Comparison of ENCODE assay signal across 20 mouse cellular contexts in the genomic region with DNA sequence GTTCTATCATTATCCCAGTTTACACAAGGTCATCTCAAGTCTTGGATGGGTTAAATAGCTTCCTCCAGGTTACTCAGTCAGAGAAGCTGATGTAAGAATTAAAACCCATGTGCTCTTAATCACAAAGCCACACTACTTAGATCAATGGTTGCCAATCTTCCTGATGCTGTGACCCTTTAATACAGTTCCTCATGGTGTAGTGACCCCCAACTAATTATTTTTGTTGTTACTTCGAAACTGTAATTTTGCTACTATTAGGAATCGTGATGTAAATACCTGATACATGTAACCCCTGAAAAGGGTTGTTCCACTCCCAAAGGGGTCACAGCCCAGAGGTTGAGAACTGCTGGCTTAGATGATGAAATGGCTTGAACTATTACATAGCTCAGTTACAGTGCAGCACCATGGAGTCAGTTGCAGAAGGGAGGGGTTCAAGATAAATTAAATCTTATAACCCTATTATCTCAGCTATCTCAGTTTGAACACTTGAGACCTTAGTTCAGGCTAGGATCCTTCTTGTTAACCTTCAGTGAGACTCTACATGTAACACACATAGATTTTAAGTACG. TPM values are rescaled to one million over a fixed set of nuclear protein-coding genes. Genes with fewer than 3 reads are reported as not detected.
DNase-seq lines count a peak whose midpoint lies in the region; ATAC-seq and TF ChIP-seq lines count a peak whose summit lies in the region.
"Had no signal": no experiment of that assay in that cellular context is flagged by ENCODE, and none has a peak within 500 bp of the region (broad histone marks: within the 10 kb centered on the region; RNA-seq: fewer than 3 reads in every experiment).

No protein-coding gene starts in this region.

- H3K36me3 ChIP-seq in kidney, postnatal 0 days (ENCODE audit: insufficient read depth, low read length) = no peaks in the 10 kb centered on the region
- H3K36me3 ChIP-seq in ES-Bruce4 (ENCODE audit: control insufficient read depth, insufficient read depth, low read length, poor library complexity, severe bottlenecking) = peaks cover 27% of the 10 kb centered on the region
- no peaks in the 10 kb centered on the region; the same call in 1 of the 2 replicates for H3K36me3 ChIP-seq in intestine, postnatal 0 days (ENCODE audit: control insufficient read depth, insufficient read depth)
- H3K36me3 ChIP-seq in liver, postnatal 0 days (replicated peaks; ENCODE audit: insufficient read depth, low read length) = no peaks in the 10 kb centered on the region
- H3K36me3 ChIP-seq in heart, embryonic 11.5 days (ENCODE audit: control insufficient read depth, insufficient read depth, low read length) = no peaks in the 10 kb centered on the region

- TF ChIP-seq POLR2A in ES-Bruce4 (IDR thresholded peaks at IDR 0.05; ENCODE audit: insufficient read depth, low read length) = no peak

- H3K9me3 ChIP-seq in kidney, postnatal 0 days (replicated peaks; ENCODE audit: low read length) = no peaks in the 10 kb centered on the region
- no peaks in the 10 kb centered on the region for H3K9me3 ChIP-seq in ES-Bruce4 (replicated peaks; ENCODE audit: control insufficient read depth, insufficient read depth, low read length, poor library complexity, severe bottlenecking)
- H3K9me3 ChIP-seq in intestine, postnatal 0 days (ENCODE audit: control insufficient read depth) = no peaks in the 10 kb centered on the region
- H3K9me3 ChIP-seq in liver, postnatal 0 days (ENCODE audit: low read length) = no peaks in the 10 kb centered on the region
- H3K9me3 ChIP-seq in heart, embryonic 11.5 days (replicated peaks; ENCODE audit: control insufficient read depth, low read length) = no peaks in the 10 kb centered on the region
- H3K9me3 ChIP-seq: forebrain, embryonic 13.5 days; hindbrain, embryonic 10.5 days; limb, embryonic 10.5 days had no signal

- peak overlapping the region; percentile 54; the same call in 1 of the 2 replicates for H3K4me3 ChIP-seq in kidney, postnatal 0 days (replicated peaks; ENCODE audit: low read depth, low read length)
- peak overlapping the region; percentile 27; the same call in 1 of the 2 replicates for H3K4me3 ChIP-seq in ES-Bruce4 (ENCODE audit: low read depth, low read length)
- no peak overlapping the region for H3K4me3 ChIP-seq in intestine, postnatal 0 days (ENCODE audit: low read depth, low read length)
- peak overlapping the region; percentile 50 for H3K4me3 ChIP-seq in liver, postnatal 0 days (ENCODE audit: low read depth, low read length)
- H3K4me3 ChIP-seq in heart, embryonic 11.5 days (ENCODE audit: low read depth, low read length) = no peak overlapping the region
- H3K4me3 ChIP-seq: forebrain, embryonic 13.5 days had no signal

- no peaks in the 10 kb centered on the region for H3K27me3 ChIP-seq in kidney, postnatal 0 days (ENCODE audit: insufficient read depth, low read length)
- H3K27me3 ChIP-seq in ES-Bruce4 (ENCODE audit: control insufficient read depth, insufficient read depth, low read length, poor library complexity, severe bottlenecking) = no peaks in the 10 kb centered on the region
- no peaks in the 10 kb centered on the region for H3K27me3 ChIP-seq in intestine, postnatal 0 days (replicated peaks; ENCODE audit: control insufficient read depth, insufficient read depth, low read length)
- H3K27me3 ChIP-seq in liver, postnatal 0 days (ENCODE audit: insufficient read depth, low read length) = no peaks in the 10 kb centered on the region
- no peaks in the 10 kb centered on the region for H3K27me3 ChIP-seq in heart, embryonic 11.5 days (ENCODE audit: control insufficient read depth, insufficient read depth, low read length)
- H3K27me3 ChIP-seq: forebrain, embryonic 13.5 days had no signal

- no peak for TF ChIP-seq EP300 in ES-Bruce4 (IDR thresholded peaks at IDR 0.05; ENCODE audit: insufficient read depth, low read depth, low read length)
- TF ChIP-seq EP300 in liver, postnatal 0 days (IDR thresholded peaks at IDR 0.05; ENCODE audit: low read depth) = peak; percentile 16; the same call in 1 of the 2 replicates

- H3K27ac ChIP-seq in kidney, postnatal 0 days = no peak overlapping the region
- H3K27ac ChIP-seq in ES-Bruce4 (ENCODE audit: insufficient read depth, low read length) = no peak overlapping the region
- no peak overlapping the region for H3K27ac ChIP-seq in intestine, postnatal 0 days (ENCODE audit: low read depth, low read length)
- H3K27ac ChIP-seq in liver, postnatal 0 days (ENCODE audit: low read depth) = peak overlapping the region; percentile 92
- no peak overlapping the region for H3K27ac ChIP-seq in heart, embryonic 11.5 days (ENCODE audit: low read depth, low read length)
- H3K27ac ChIP-seq: forebrain, embryonic 13.5 days; hindbrain, embryonic 10.5 days; left cerebral cortex, adult 2 months; limb, embryonic 10.5 days had no signal

- TF ChIP-seq CTCF in kidney, postnatal 0 days (IDR thresholded peaks at IDR 0.05; ENCODE audit: low read depth) = no peak
- TF ChIP-seq CTCF in ES-Bruce4 (IDR thresholded peaks at IDR 0.05; ENCODE audit: low read depth, low read length) = no peak
- TF ChIP-seq CTCF in intestine, postnatal 0 days (IDR thresholded peaks at IDR 0.05; ENCODE audit: low read depth) = no peak
- no peak for TF ChIP-seq CTCF in liver, postnatal 0 days (IDR thresholded peaks at IDR 0.05; ENCODE audit: low read depth)

- peak overlapping the region; percentile 90 for H3K4me2 ChIP-seq in kidney, postnatal 0 days (ENCODE audit: low read length)
- peak overlapping the region; percentile 87 for H3K4me2 ChIP-seq in intestine, postnatal 0 days (replicated peaks; ENCODE audit: low read depth)
- peak overlapping the region; percentile 73 for H3K4me2 ChIP-seq in liver, postnatal 0 days (ENCODE audit: low read depth, low read length)
- H3K4me2 ChIP-seq in heart, embryonic 11.5 days = no peak overlapping the region

- H3K4me1 ChIP-seq in kidney, postnatal 0 days (replicated peaks; ENCODE audit: insufficient read depth, low read length) = no peaks in the 10 kb centered on the region
- no peaks in the 10 kb centered on the region for H3K4me1 ChIP-seq in ES-Bruce4 (ENCODE audit: control insufficient read depth, insufficient read depth, low read length)
- H3K4me1 ChIP-seq in intestine, postnatal 0 days (replicated peaks; ENCODE audit: control insufficient read depth, insufficient read depth, low read length) = 0 out of 2 replicates have a peak, but pooled peaks cover 2% of the 10 kb centered on the region
- no peaks in the 10 kb centered on the region; the same call in 1 of the 2 replicates for H3K4me1 ChIP-seq in liver, postnatal 0 days (ENCODE audit: insufficient read depth)
- no peaks in the 10 kb centered on the region; the same call in 1 of the 2 replicates for H3K4me1 ChIP-seq in heart, embryonic 11.5 days (ENCODE audit: control insufficient read depth, insufficient read depth, low read length)

- H3K9ac ChIP-seq in kidney, postnatal 0 days (ENCODE audit: low read depth, low read length) = no peak overlapping the region
- H3K9ac ChIP-seq in ES-Bruce4 (ENCODE audit: low read depth, poor library complexity, severe bottlenecking) = peak overlapping the region; percentile 75
- no peak overlapping the region for H3K9ac ChIP-seq in intestine, postnatal 0 days (ENCODE audit: low read depth, low read length)
- H3K9ac ChIP-seq in liver, postnatal 0 days (replicated peaks) = peak overlapping the region; percentile 66
- H3K9ac ChIP-seq in heart, embryonic 11.5 days (ENCODE audit: low read depth, low read length) = no peak overlapping the region
- H3K9ac ChIP-seq: forebrain, embryonic 13.5 days had no signal

- DNase-seq in kidney, postnatal 0 days (ENCODE audit: low spot score) = no peak
- DNase-seq in kidney, adult 8-10 months = no peak
- no peak for DNase-seq in liver, postnatal 0 days
- no peak for DNase-seq in spleen, adult 18-20 months
- DNase-seq: adrenal gland, adult 2 months; cerebellum, adult 8-10 months; gastrocnemius, postnatal 10 days; kidney, postnatal 36 days; layer of hippocampus, adult 9-11 months; lung, adult 2 months; lung, postnatal 4 days; thymus, postnatal 14 days had no signal

- no peak for ATAC-seq in kidney, postnatal 0 days (replicated peaks; ENCODE audit: low FRiP score, low read depth)
- ATAC-seq in intestine, postnatal 0 days = no peak
- 0 out of 2 replicates have a peak, but pooled peaks have one; percentile 16 for ATAC-seq in liver, postnatal 0 days
- ATAC-seq in heart, embryonic 11.5 days (replicated peaks; ENCODE audit: insufficient number of reproducible peaks, low FRiP score, low TSS enrichment) = no peak
- ATAC-seq: forebrain, embryonic 13.5 days; midbrain, embryonic 16.5 days had no signal

- 58% methylated on average over 3 of the region's 3 CpGs for whole genome bisulfite sequencing in kidney, postnatal 0 days
- 85% methylated on average over 3 of the region's 3 CpGs for WGBS in intestine, postnatal 0 days
- 59% methylated on average over 3 of the region's 3 CpGs for WGBS in liver, postnatal 0 days (ENCODE audit: insufficient replicate concordance)
- WGBS in heart, embryonic 11.5 days (ENCODE audit: insufficient replicate concordance) = 85% methylated on average over 3 of the region's 3 CpGs

RNA-seq across cellular contexts. Expression of gene Cth, which starts 1.5 kb away (rescaled TPM):
- 76.8 and 83.6 TPM in 2 replicates for polyA plus RNA-seq in kidney, postnatal 0 days (2015; fragmentation: Nextera tagmentation; extraction: Ambion mirVana)
- 46.3 and 52.8 TPM in 2 replicates for polyA plus RNA-seq in ES-Bruce4 (2011; ENCODE audit: insufficient read depth, insufficient read length, low read depth, missing spikeins)
- 14.7 and 19.7 TPM in 2 replicates for polyA plus RNA-seq in intestine, postnatal 0 days (2015; fragmentation: Nextera tagmentation; extraction: Ambion mirVana)
- polyA plus RNA-seq in liver, postnatal 0 days (2015; fragmentation: Nextera tagmentation; extraction: Ambion mirVana) = 190 and 195 TPM in 2 replicates
- polyA plus RNA-seq in heart, embryonic 11.5 days (2014; fragmentation: Nextera tagmentation; extraction: Ambion mirVana) = 3.4 and 5.1 TPM in 2 replicates

RNA-seq across cellular contexts. Expression of gene Ankrd13c, which starts 23.7 kb away (rescaled TPM):
- polyA plus RNA-seq in kidney, postnatal 0 days (2015; fragmentation: Nextera tagmentation; extraction: Ambion mirVana) = 31.9 and 33.0 TPM in 2 replicates
- 71.7 and 77.1 TPM in 2 replicates for polyA plus RNA-seq in ES-Bruce4 (2011; ENCODE audit: insufficient read depth, insufficient read length, low read depth, missing spikeins)
- polyA plus RNA-seq in intestine, postnatal 0 days (2015; fragmentation: Nextera tagmentation; extraction: Ambion mirVana) = 25.2 and 27.2 TPM in 2 replicates
- polyA plus RNA-seq in liver, postnatal 0 days (2015; fragmentation: Nextera tagmentation; extraction: Ambion mirVana) = 6.8 and 6.9 TPM in 2 replicates
- polyA plus RNA-seq in heart, embryonic 11.5 days (2014; fragmentation: Nextera tagmentation; extraction: Ambion mirVana) = 24.0 and 24.4 TPM in 2 replicates

Comparison
In these comparisons a context has a peak if more than half of its experiments do, and no peak if none do; other contexts are left out.
1. H3K4me3 ChIP-seq: peak in kidney, postnatal 0 days (single experiment), ES-Bruce4 (single experiment) and liver, postnatal 0 days (single experiment); none in intestine, postnatal 0 days (single experiment) and heart, embryonic 11.5 days (single experiment).
2. H3K9ac ChIP-seq: peak in ES-Bruce4 (single experiment) and liver, postnatal 0 days (single experiment); none in kidney, postnatal 0 days (single experiment), intestine, postnatal 0 days (single experiment) and heart, embryonic 11.5 days (single experiment).